Mouse (Mus musculus) adrenal gland, adult 8-10 months (tissue): ENCODE measurements around the gene Sfxn3. TPM values are rescaled to one million over a fixed set of nuclear protein-coding genes. Genes with fewer than 3 reads are reported as not detected.
"Not testable (repeated sequence)": the region's sequence is repeated elsewhere in the genome, so short reads cannot be mapped to it uniquely, and the experiment has no call there.

Experiments used
- DNase-seq: peaks from one replicate; pipeline ENCODE4 v3.0.0; 2022
- total RNA-seq, 4 experiments: library from RNA; stranded (reverse); gene quantifications; 2 replicates each; pipeline ENCODE4 v1.2.4; 2022

Sfxn3 gene
- total RNA-seq, 4 experiments from 2014 or later = 53.1 to 96.1 (median 73.9) TPM

- no peak for DNase-seq
Observed at GRCm38 (mm10) chr19:45018351-45018831, 28.9 kb upstream of the Sfxn3 start.

DNA sequence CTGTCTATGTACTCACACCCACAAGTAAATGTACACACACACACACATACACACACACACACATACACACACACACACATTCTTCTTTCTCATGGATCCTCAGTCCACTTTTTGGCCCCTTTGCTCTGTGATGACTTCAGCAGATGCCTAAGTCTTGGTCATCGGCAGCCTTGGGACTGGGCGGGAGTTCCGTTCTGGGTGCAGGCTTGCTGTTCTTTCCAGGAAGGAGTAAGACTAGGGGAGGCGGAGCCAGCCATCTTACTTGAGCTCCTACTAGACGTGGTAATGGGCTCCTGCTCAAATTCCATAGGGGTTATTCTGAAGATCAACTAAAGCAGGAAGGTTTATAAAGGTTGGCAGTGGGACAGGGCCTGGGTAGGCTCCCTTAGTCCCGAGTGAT is 27.0 kb upstream of the Sfxn3 start:
- DNase-seq = peak; percentile 76

DNA sequence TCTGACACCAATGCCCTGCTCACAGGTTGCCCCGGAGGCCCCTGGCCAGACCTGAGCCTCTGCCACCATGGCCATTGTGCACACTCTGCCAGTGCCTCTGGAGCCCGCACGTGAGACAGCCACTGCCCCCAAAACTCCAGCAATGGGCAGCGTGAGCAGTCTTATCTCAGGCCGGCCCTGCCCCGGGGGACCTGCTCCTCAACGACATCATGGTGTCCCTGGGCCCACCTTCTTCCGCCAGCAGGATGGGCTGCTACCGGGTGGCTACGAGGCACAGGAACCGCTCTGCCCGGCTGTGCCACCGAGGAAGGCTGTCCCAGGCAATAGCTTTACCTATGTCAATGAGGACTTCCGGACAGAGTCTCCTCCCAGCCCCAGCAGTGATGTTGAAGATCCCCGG is 25.9 kb upstream of the Sfxn3 start:
- DNase-seq = no peak

DNA sequence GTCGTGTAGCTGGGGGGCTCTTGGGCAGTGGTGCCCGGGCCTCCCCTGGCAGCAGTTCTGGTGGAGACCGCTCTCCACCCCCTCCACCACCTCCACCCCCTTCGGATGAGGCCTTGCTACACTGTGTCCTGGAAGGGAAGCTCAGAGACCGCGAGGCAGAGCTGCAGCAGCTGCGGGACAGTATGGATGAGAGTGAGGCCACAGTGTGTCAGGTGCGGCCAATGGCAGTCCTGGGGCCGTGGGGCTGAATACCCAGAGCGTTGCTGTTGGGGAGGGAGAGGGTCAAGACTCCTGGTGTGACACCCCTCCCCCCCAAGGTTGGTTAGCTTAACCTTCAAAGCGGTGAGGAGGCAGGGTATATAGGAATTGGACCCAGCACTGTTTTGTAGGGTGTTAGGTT is 23.3 kb upstream of the Sfxn3 start:
- DNase-seq = no peak

DNA sequence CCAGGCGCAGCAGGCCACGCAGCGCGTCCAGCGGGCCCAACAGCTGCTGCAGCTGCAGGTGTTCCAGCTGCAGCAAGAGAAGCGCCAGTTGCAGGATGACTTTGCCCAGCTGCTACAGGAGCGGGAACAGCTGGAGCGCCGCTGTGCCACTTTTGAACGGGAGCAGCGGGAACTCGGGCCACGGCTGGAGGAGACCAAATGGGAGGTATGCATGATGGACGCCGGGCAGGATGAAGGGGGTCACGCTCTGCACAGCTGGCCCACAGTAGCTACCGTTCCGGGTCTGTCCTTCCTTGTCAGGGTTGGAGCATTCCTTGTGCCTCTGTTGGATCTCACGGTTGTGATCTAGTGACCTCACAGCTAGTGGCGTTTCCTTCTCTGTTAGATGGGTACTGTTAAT is 22.5 kb upstream of the Sfxn3 start:
- no peak for DNase-seq

GRCm38 (mm10) chr19:45025937-45026568 is 21.2 kb upstream of the Sfxn3 start:
- DNase-seq = no peak

DNA sequence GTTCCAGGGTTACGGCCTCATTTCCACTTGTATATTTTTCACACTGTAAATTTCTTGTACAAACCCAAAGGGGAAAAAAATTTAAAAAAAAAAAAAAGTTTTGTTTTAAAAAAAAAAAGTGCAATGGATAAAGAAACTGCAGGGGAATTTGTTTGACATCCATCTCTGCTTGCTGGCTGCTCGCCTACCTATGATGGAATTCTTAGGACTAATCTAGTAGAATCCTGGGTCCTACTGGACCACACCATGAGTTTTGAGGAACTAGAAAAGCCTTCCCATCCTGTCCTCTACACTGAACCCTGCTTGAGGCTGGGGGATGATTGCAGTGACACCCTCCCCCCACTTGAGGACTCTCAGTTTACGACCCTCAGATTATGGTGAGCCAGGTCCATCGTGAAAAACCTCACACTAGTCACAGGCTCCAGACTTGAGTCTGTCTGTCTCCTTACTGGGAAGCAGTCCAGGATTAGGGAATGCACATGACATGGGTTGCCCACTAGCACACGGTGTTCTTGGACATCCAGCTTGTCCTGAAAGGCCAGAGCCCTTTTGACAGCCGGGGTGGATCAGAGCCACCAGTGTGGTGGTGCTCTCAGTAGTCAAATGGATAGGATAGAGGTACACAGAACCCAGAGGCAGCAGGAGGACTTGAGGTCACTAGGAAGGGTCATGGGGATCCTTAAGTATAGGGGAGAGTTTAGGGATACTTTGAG is 20.2 kb upstream of the Sfxn3 start:
- DNase-seq = no peak

- no peak for DNase-seq
Observed at GRCm38 (mm10) chr19:45027848-45028247, 19.5 kb upstream of the Sfxn3 start.

DNA sequence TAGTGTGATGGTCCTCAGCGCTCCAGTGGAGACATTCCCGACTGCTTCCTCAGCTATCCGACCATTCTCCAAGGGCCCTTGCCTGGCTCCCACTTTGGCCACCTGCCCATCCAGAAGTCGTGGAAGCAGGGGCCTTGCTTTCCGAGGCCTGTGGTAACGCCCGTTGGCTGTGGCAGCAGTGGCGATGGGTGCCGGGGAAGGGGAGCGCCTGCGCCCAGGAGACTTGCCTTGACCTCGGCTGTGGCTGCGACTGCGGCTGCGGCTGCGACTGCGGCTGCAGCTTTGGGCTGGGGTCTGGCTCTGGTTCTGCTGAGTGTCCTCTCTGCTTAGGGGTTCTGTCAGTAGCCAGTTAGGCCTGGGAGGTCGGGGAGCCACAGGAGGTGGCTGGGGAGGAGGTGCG is 18.6 kb upstream of the Sfxn3 start:
- DNase-seq = no peak

- DNase-seq = no peak
Observed at GRCm38 (mm10) chr19:45029571-45029970, 17.7 kb upstream of the Sfxn3 start.

DNA sequence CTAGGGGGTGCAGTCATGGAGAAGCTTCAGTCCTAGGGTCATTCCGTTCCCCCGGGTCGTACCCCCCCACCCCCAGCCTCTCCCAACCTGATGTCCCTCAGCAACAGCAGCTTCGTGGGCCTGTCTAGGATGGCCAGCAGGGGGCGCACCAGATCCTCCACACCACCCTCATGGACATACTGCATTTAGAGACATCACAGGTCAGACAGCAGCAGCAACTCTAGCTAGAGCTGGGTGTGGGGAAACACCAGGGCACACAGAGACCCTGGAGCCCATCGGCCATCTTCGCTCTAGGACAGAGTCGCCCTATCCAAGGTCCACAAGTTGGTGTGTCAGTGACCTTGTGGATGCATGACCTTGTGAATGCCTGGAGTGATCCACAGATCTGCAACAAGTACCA is 17.2 kb upstream of the Sfxn3 start:
- DNase-seq = no peak

- no peak for DNase-seq
Observed at GRCm38 (mm10) chr19:45030746-45031693, 16.3 kb upstream of the Sfxn3 start.

DNA sequence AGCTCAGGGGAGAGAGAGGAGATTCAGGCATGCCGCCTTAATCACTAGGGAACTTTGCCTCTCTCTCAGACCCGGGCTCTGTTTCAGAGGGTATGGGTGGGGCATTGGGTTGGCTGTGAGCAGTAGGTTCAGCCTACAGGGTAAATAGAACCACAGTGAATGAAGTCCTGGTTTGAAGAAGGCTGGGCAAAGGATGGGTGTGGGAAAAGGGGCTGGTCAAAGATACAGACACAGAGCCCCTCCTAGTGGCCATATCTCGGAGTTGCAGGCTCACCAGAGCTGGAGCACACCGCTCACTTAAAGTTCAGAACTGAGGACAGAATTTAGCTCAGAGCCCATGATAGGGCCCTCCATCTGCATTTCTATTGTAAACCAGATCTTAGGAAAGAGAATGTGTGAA is 15.5 kb upstream of the Sfxn3 start:
- DNase-seq = no peak

DNA sequence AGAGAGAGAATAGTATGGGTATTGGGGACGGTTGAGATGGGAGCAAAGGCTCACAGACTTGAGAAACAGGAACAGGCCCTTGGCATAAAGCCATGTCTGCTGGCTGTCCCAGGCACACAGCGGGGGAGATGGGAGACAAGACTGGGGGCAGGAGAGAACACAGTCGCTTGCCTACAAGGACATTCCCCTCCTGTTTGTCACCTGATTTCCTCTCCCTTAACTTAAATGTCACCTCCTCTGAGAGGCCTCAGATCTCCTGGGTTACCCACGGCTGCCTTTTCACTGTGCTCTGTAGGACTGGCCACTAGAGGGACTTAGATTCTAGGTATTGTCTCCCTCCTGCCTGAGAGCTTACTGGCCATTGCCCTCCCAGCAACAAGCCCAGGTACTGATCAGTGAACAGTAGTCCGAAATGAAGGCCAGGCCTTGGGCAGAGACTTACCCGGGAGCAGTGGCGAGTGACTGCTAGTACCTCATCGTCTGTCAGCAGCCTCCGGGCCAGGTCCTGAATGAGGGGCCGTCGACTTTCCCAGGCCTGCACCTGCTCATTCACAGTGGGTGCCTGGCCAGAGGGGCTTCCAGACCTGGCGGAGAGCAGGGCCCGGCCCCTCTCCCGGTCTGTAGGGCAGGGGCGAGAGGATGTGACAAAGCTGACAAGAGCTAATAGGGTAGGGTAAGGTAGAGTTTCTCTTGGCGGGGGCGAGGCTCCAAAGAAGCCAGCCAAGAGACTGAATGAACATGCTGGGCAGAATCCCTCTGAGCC is 14.6 kb upstream of the Sfxn3 start:
- DNase-seq = no peak

DNA sequence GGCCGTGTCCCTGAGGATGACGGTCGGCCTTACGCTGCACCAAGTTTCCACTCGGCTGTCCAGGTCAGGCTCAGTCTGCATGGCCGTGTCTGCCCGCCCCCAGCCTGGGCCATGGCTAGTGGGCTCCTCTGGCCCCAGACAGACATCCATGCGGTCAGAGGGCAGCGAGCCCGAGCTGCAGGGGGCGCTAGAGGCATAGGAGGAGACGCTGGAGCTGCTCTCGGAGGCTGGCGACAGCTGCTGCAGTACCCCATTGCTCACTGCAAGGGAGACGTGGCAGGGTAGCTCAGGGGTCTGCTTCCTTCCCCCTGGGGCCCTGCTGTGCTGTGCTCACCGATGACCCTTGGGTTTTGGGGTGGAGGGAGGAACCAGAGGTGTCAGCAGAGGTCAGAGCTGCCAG is 10.4 kb upstream of the Sfxn3 start:
- DNase-seq = no peak

- DNase-seq = not testable (repeated sequence)
Observed at GRCm38 (mm10) chr19:45038198-45038597, 9.1 kb upstream of the Sfxn3 start.

DNA sequence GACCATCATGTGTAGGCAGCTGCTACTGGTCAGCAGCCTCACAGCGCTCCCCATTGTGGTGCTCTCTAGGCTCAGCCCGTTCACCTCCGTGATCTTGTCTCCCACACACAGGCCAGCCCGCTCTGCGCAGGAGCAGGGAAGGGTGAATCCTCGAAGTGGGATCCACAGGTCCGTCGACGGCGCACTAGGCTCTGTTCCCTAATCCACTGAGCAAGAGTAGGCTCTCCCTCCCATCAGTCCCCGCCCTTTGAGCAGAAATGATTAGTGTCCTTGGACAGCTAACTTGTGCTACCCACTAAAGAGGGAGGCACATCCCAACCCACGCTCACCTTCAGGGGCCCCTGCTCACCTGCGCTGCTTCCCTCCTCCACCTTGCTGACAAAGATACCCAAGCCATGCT is 7.1 kb upstream of the Sfxn3 start:
- DNase-seq = no peak

GRCm38 (mm10) chr19:45044389-45044927 is 2.8 kb upstream of the Sfxn3 start:
- DNase-seq = no peak

- no peak for DNase-seq
Observed at GRCm38 (mm10) chr19:45045236-45045635, 2.1 kb upstream of the Sfxn3 start.

DNA sequence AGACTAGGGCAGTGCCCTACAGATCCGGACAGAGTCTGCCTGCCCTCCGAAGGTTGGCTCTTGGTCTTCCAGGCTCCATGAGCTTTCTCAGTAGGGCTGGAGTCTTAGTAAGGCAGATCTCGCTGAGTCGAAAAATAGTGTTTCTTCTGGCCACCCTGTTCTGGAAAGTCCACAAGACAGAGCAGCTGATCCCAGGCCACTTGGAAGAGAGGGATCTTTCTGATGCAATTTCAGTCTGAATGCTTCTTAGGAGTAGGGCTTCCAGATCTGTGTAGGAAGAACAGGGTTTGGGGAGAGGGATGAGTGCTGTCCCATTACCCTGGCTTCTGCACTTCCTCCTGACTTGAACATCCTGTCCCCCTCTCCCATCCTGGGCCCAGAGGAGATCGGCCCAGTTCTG is 1.7 kb upstream of the Sfxn3 start, which contains the start of gene Pdzd7:
Gene Pdzd7 (minus strand): TSS at position 67 of the 400 bp plus-strand sequence.
- no peak for DNase-seq

GRCm38 (mm10) chr19:45046523-45047321 is 581 bp upstream of the Sfxn3 start:
- DNase-seq = peak; percentile 80
